In genomic region chr11:106416331-106416730, GRCm38 (mm10) we compare ENCODE assay signal across 40 mouse cellular contexts. TPM values are rescaled to one million over a fixed set of nuclear protein-coding genes. Genes with fewer than 3 reads are reported as not detected.
A peak's percentile ranks its signal among the peaks of the same experiment; 100 is the strongest.
DNase-seq lines count a peak whose midpoint lies in the region; ATAC-seq lines count a peak whose summit lies in the region.
"Had no signal": no experiment of that assay in that cellular context is flagged by ENCODE, and none has a peak within 500 bp of the region (broad histone marks: within the 10 kb centered on the region; RNA-seq: fewer than 3 reads in every experiment).

No protein-coding gene starts in this region.

- 0 out of 2 replicates have a peak overlapping the region, but pooled peaks have one; percentile 12 for H3K27ac ChIP-seq in heart, embryonic 13.5 days (replicated peaks)
- H3K27ac ChIP-seq: heart, embryonic 10.5 days; limb, embryonic 10.5 days; limb, embryonic 15.5 days; liver, embryonic 15.5 days; midbrain, embryonic 10.5 days; neural tube, embryonic 13.5 days had no signal

- H3K4me1 ChIP-seq in heart, embryonic 13.5 days: peaks cover 13% of the 10 kb centered on the region; the same call in 1 of the 2 replicates
- H3K4me1 ChIP-seq: limb, embryonic 10.5 days; limb, embryonic 15.5 days; midbrain, embryonic 10.5 days; neural tube, embryonic 13.5 days had no signal

- H3K9ac ChIP-seq in heart, embryonic 13.5 days: peak overlapping the region; percentile 47; the same call in 1 of the 2 replicates
- H3K9ac ChIP-seq: limb, embryonic 15.5 days; liver, embryonic 15.5 days; lung, embryonic 14.5 days; neural tube, embryonic 13.5 days had no signal

- H3K4me3 ChIP-seq in heart, embryonic 13.5 days: no peak overlapping the region
- H3K4me3 ChIP-seq: heart, embryonic 10.5 days; limb, embryonic 10.5 days; limb, embryonic 15.5 days; liver, embryonic 15.5 days; midbrain, embryonic 10.5 days; myocyte; neural tube, embryonic 13.5 days had no signal

- no peak for DNase-seq in heart, postnatal 36 days
- peak; percentile 29 for DNase-seq in 416B (ENCODE audit: low read depth)
- peak; percentile 77 for DNase-seq in induced T-regulatory cell, adult 2 months (ENCODE audit: low read depth)
- DNase-seq in ovary, postnatal 14 days (ENCODE audit: low spot score): no peak
- no peak for DNase-seq in right cerebral cortex, postnatal 14 days
- no peak for DNase-seq in ovary, postnatal 36 days (ENCODE audit: low spot score)
- DNase-seq: adrenal gland, postnatal 36 days; cerebellum, adult 18-20 months; cerebellum, postnatal 10 days; gastrocnemius, postnatal 10 days; heart, postnatal 10 days; kidney, adult 9 months; kidney, postnatal 10 days; layer of hippocampus, postnatal 36 days; lung, embryonic 14.5 days; lung, postnatal 14 days; retina, postnatal 1 day; right cerebral cortex, postnatal 25 days; thymus, adult 2 months; thymus, postnatal 36 days had no signal

- WGBS in heart, embryonic 13.5 days: 55% methylated on average over 3 of the region's 3 CpGs

- H3K9me3 ChIP-seq in heart, embryonic 13.5 days: no peaks in the 10 kb centered on the region
- H3K9me3 ChIP-seq: heart, embryonic 10.5 days; limb, embryonic 10.5 days; limb, embryonic 15.5 days; liver, embryonic 15.5 days; midbrain, embryonic 10.5 days; neural tube, embryonic 13.5 days had no signal

- no peak for ATAC-seq in heart, embryonic 13.5 days (ENCODE audit: extremely low read depth, insufficient number of reproducible peaks, low FRiP score, low TSS enrichment)
- peak; percentile 70 for ATAC-seq in CD4-positive, CD25-positive, alpha-beta regulatory T cell, adult 4 months
- ATAC-seq: forebrain, embryonic 14.5 days; hindbrain, embryonic 16.5 days; intestine, postnatal 0 days; Patski had no signal

- intact Hi-C loops in heart, postnatal 36 days (cut with DNase I): loop anchor here (10.0 kb wide), 1 partner anchor 328 kb away; no protein-coding TSS in a partner anchor

- no peak overlapping the region for H3K4me2 ChIP-seq in heart, embryonic 13.5 days
- H3K4me2 ChIP-seq: limb, embryonic 15.5 days; liver, embryonic 15.5 days; lung, embryonic 14.5 days; neural tube, embryonic 13.5 days had no signal

- no peaks in the 10 kb centered on the region for H3K27me3 ChIP-seq in heart, embryonic 13.5 days (replicated peaks)
- H3K27me3 ChIP-seq: limb, embryonic 15.5 days; liver, embryonic 15.5 days; neural tube, embryonic 13.5 days; Patski had no signal

- peaks cover 26% of the 10 kb centered on the region for H3K36me3 ChIP-seq in heart, embryonic 13.5 days

RNA-seq across cellular contexts. Expression of gene Icam2, which starts 28.5 kb away (rescaled TPM):
- polyA plus RNA-seq in heart, embryonic 13.5 days (2015; fragmentation: Nextera tagmentation; extraction: Ambion mirVana): 77.7 and 86.1 TPM in 2 replicates
- total RNA-seq in heart, postnatal 36 days (2021): 10 to 100 TPM; 30.3 to 34.9 TPM
- polyA plus RNA-seq in CD4-positive, CD25-positive, alpha-beta regulatory T cell, adult 4 months (2017; shearing (Covaris generic)): 100 to 1,000 TPM; 132 to 138 TPM
- polyA plus RNA-seq: myocyte, Patski had no signal

RNA-seq across cellular contexts. Expression of gene Prr29, which starts 51.1 kb away (rescaled TPM):
- polyA plus RNA-seq in heart, embryonic 13.5 days (2015; fragmentation: Nextera tagmentation; extraction: Ambion mirVana): 0.15 and 0.27 TPM in 2 replicates
- total RNA-seq in heart, postnatal 36 days (2021): under 1 TPM; 0.81 to 0.92 TPM
- under 1 TPM in 1 of 2 experiments, not detected in 1; 0.43 TPM for polyA plus RNA-seq in CD4-positive, CD25-positive, alpha-beta regulatory T cell, adult 4 months (2017; shearing (Covaris generic))
- total RNA-seq: adrenal gland, adult 18-20 months; adrenal gland, postnatal 36 days; granulocyte monocyte progenitor cell, adult 5-6 weeks; layer of hippocampus, postnatal 36 days; left cerebral cortex, postnatal 10 days; MEL had no signal
- polyA plus RNA-seq: brain, embryonic 14.5 days; forebrain, embryonic 14.5 days; hindbrain, embryonic 11.5 days; hindbrain, embryonic 16.5 days; limb, embryonic 10.5 days; liver, embryonic 15.5 days; midbrain, postnatal 0 days; neural tube, embryonic 13.5 days; Patski had no signal

Comparison
In these comparisons a context has a peak if more than half of its experiments do, and no peak if none do; other contexts are left out.
1. DNase-seq: peak in 416B (single experiment) and induced T-regulatory cell, adult 2 months (single experiment); none in heart, postnatal 36 days (0 of 2), ovary, postnatal 14 days (single experiment), right cerebral cortex, postnatal 14 days (single experiment) and ovary, postnatal 36 days (single experiment).